Mouse (Mus musculus) lung, embryonic 14.5 days (tissue): Measurements from ENCODE around the gene Chd2. TPM values are rescaled to one million over a fixed set of nuclear protein-coding genes. Genes with fewer than 3 reads are reported as not detected.
A peak's percentile ranks its signal among the peaks of the same experiment; 100 is the strongest.

Experiments used
- ATAC-seq: fragments of 200-750 bp; cut with Nextera tagmentation; 2 replicates; pipeline ENCODE4 v1.8.0; 2017; ENCODE audit warnings: mild to moderate bottlenecking, moderate TSS enrichment, moderate library complexity; ENCODE audit not compliant: insufficient read depth
- DNase-seq: peaks from one replicate; pipeline ENCODE4 v3.0.0-alpha.2; 2015
- H3K27ac ChIP-seq: fragments of 300-500 bp; sonication (generic); 2 replicates; pipeline ENCODE4 v1.5.1; 2014; ENCODE audit warnings: low read depth, mild to moderate bottlenecking, moderate library complexity
- H3K27me3 ChIP-seq: fragments of 300-500 bp; sonication (generic); 2 replicates; pipeline ENCODE4 v1.6.1; 2014; ENCODE audit warnings: low read length, control low read depth; ENCODE audit not compliant: insufficient read depth
- H3K36me3 ChIP-seq: fragments of 300-500 bp; sonication (generic); 2 replicates; pipeline ENCODE4 v1.6.1; 2014; ENCODE audit warnings: control low read depth; ENCODE audit not compliant: insufficient read depth
- H3K4me1 ChIP-seq: fragments of 300-500 bp; sonication (generic); 2 replicates; pipeline ENCODE4 v1.6.1; 2014; ENCODE audit warnings: antibody characterized with exemption, control low read depth; ENCODE audit not compliant: insufficient read depth
- H3K4me2 ChIP-seq: fragments of 300-500 bp; sonication (generic); 2 replicates; pipeline ENCODE4 v1.6.1; 2014; ENCODE audit warnings: mild to moderate bottlenecking
- H3K4me3 ChIP-seq: fragments of 300-500 bp; sonication (generic); 2 replicates; pipeline ENCODE4 v1.5.1; 2014; ENCODE audit warnings: low read depth, low read length
- H3K9ac ChIP-seq: fragments of 300-500 bp; sonication (generic); 2 replicates; pipeline ENCODE4 v1.6.1; 2014
- H3K9me3 ChIP-seq: fragments of 300-500 bp; sonication (generic); 2 replicates; pipeline ENCODE4 v1.6.1; 2016; ENCODE audit warnings: low read depth, low read length, control low read depth
- CTCF ChIP-seq: IDR thresholded peaks from 2 replicates; pipeline ENCODE4 v1.5.1; 2016; ENCODE audit warnings: antibody characterized with exemption, low read depth
- WGBS: fragments of 180-500 bp; shearing (Covaris S2); extraction: QIAGEN DNeasy Blood & Tissue Kit; methylation state at CpG from one replicate; pipeline ENCODE4 v1.1.7; 2014; 5-methylcytosine and 5-hydroxymethylcytosine counted together
- polyA plus RNA-seq: library from polyadenylated mRNA; unstranded; fragments of >200 nt; fragmentation: Nextera tagmentation; extraction: Ambion mirVana; gene quantifications from 2 replicates; pipeline ENCODE4 v1.2.1, GENCODE M21; 2014

Chd2 gene
- polyA plus RNA-seq, 1 experiment from 2014 or later = 62.1 TPM

- Histone ChIP-seq H3K4me3 (no peak overlapping the region), H3K27me3 (no peaks in the 10 kb centered on the region), H3K9me3 (no peaks in the 10 kb centered on the region), H3K9ac (0 out of 2 replicates have a peak overlapping the region, but pooled peaks have one; percentile 23), H3K4me1 (peaks cover 30% of the 10 kb centered on the region), H3K4me2 (peak overlapping the region; percentile 55), H3K36me3 (no peaks in the 10 kb centered on the region), H3K27ac (peak overlapping the region; percentile 98)
- ATAC-seq (peak; percentile 29), DNase-seq (peak; percentile 75)
- peak; percentile 38 for TF ChIP-seq CTCF
- WGBS = 62% methylated on average over 22 of the region's 22 CpGs
These were observed 43.7 kb upstream of the Chd2 start for GRCm38 (mm10) chr7:73585114-73586032.

GRCm38 (mm10) chr7:73584009-73584995, 42.7 kb upstream of the Chd2 start:
- peaks cover 30% of the 10 kb centered on the region for H3K4me1 ChIP-seq
- TF ChIP-seq CTCF = no peak
- 13% methylated on average over 13 of the region's 13 CpGs for WGBS
- H3K9ac ChIP-seq = peak overlapping the region; percentile 44; the same call in 1 of the 2 replicates
- H3K4me2 ChIP-seq = peak overlapping the region; percentile 55
- DNase-seq = peak; percentile 92
- H3K27me3 ChIP-seq = no peaks in the 10 kb centered on the region
- peak; percentile 74 for ATAC-seq
- H3K36me3 ChIP-seq = no peaks in the 10 kb centered on the region
- H3K9me3 ChIP-seq = no peaks in the 10 kb centered on the region
- H3K27ac ChIP-seq = peak overlapping the region; percentile 98
- no peak overlapping the region for H3K4me3 ChIP-seq

GRCm38 (mm10) chr7:73583400-73583799, 41.8 kb upstream of the Chd2 start:
- Histone ChIP-seq H3K27ac (peak overlapping the region; percentile 98), H3K4me3 (no peak overlapping the region), H3K36me3 (no peaks in the 10 kb centered on the region), H3K27me3 (no peaks in the 10 kb centered on the region), H3K4me2 (peak overlapping the region; percentile 55; the same call in 1 of the 2 replicates), H3K9me3 (no peaks in the 10 kb centered on the region), H3K9ac (no peak overlapping the region), H3K4me1 (peaks cover 29% of the 10 kb centered on the region)
- no peak for DNase-seq
- no peak for ATAC-seq
- 62% methylated on average over 7 of the region's 7 CpGs for WGBS
- TF ChIP-seq CTCF = no peak

- Histone ChIP-seq H3K4me1 (peaks cover 29% of the 10 kb centered on the region), H3K27me3 (no peaks in the 10 kb centered on the region), H3K27ac (no peak overlapping the region), H3K4me3 (no peak overlapping the region), H3K9me3 (no peaks in the 10 kb centered on the region), H3K9ac (no peak overlapping the region), H3K36me3 (no peaks in the 10 kb centered on the region), H3K4me2 (no peak overlapping the region)
- DNase-seq = no peak
- TF ChIP-seq CTCF = no peak
- ATAC-seq = no peak
- WGBS = 57% methylated on average over 6 of the region's 6 CpGs
These were observed 40.3 kb upstream of the Chd2 start for GRCm38 (mm10) chr7:73581836-73582375.

DNA sequence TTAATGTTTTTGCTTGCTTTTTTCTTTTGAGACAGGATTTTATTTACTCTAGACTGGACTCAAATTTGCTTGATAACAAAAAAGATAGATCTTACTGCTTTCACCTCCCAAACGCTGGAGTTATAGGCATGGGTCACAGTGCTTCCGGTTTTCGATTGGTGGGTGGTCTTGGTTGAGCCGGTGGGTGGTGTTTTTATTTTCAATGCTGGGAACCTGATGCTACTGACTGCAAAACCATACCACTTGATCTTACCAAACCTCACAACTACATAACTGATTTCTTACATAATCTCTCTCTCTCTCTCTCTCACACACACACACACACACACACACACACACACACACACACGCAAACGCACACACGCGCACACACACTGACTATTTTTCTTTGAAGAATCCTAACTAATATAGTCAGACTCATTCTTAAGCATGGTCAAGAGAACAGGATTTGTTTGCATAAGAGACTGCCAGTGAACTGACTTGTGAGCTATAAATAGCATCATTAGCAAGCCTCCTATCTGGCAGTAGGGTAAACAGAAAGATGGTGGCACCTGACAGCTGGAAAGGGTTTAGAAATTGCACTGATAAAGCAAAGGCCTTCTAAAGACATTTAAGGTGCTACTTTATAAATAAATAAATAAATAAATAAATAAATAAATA, 37.6 kb upstream of the Chd2 start:
- no peaks in the 10 kb centered on the region for H3K9me3 ChIP-seq
- H3K4me3 ChIP-seq = no peak overlapping the region
- H3K27ac ChIP-seq = peak overlapping the region; percentile 52
- no peaks in the 10 kb centered on the region for H3K36me3 ChIP-seq
- H3K9ac ChIP-seq = no peak overlapping the region
- ATAC-seq (peak; percentile 64), DNase-seq (peak; percentile 74)
- no peak for TF ChIP-seq CTCF
- no peaks in the 10 kb centered on the region for H3K27me3 ChIP-seq
- H3K4me1 ChIP-seq = peaks cover 21% of the 10 kb centered on the region; the same call in 1 of the 2 replicates
- 18% methylated on average over 8 of the region's 8 CpGs for WGBS
- peak overlapping the region; percentile 21; the same call in 1 of the 2 replicates for H3K4me2 ChIP-seq

- no peak overlapping the region for H3K27ac ChIP-seq
- no peak overlapping the region for H3K4me2 ChIP-seq
- H3K9me3 ChIP-seq = no peaks in the 10 kb centered on the region
- no peak for TF ChIP-seq CTCF
- ATAC-seq (no peak), DNase-seq (no peak)
- no peak overlapping the region for H3K4me3 ChIP-seq
- 66% methylated on average over 6 of the region's 6 CpGs for WGBS
- no peaks in the 10 kb centered on the region for H3K27me3 ChIP-seq
- H3K4me1 ChIP-seq = peaks cover 11% of the 10 kb centered on the region; the same call in 1 of the 2 replicates
- H3K36me3 ChIP-seq = no peaks in the 10 kb centered on the region
- no peak overlapping the region for H3K9ac ChIP-seq
These were observed 36.3 kb upstream of the Chd2 start for GRCm38 (mm10) chr7:73577888-73578421.
